Mouse (Mus musculus) forebrain, embryonic 13.5 days (tissue): ENCODE data around the gene Rsrc2. TPM values are rescaled to one million over a fixed set of nuclear protein-coding genes. Genes with fewer than 3 reads are reported as not detected.
"Not testable (repeated sequence)": the region's sequence is repeated elsewhere in the genome, so short reads cannot be mapped to it uniquely, and the experiment has no call there.

ENCODE experiments used
- ATAC-seq: fragments of 200-750 bp; cut with Nextera tagmentation; 2 replicates; pipeline ENCODE4 v1.8.0; 2017
- H3K27ac ChIP-seq: fragments of 300-500 bp; sonication (generic); 2 replicates; pipeline ENCODE4 v1.5.1; 2015; ENCODE audit warnings: inconsistent platforms, mild to moderate bottlenecking, moderate library complexity
- H3K27me3 ChIP-seq: fragments of 300-500 bp; sonication (generic); 2 replicates; pipeline ENCODE4 v1.6.1; 2015; ENCODE audit warnings: mild to moderate bottlenecking, inconsistent platforms
- H3K36me3 ChIP-seq: fragments of 300-500 bp; sonication (generic); 2 replicates; pipeline ENCODE4 v1.6.1; 2015; ENCODE audit warnings: mild to moderate bottlenecking, inconsistent platforms; ENCODE audit not compliant: poor library complexity, severe bottlenecking
- H3K4me1 ChIP-seq: fragments of 300-500 bp; sonication (generic); 2 replicates; pipeline ENCODE4 v1.6.1; 2015; ENCODE audit warnings: inconsistent platforms
- H3K4me2 ChIP-seq: fragments of 300-500 bp; sonication (generic); 2 replicates; pipeline ENCODE4 v1.6.1; 2015; ENCODE audit warnings: inconsistent platforms, mild to moderate bottlenecking, moderate library complexity
- H3K4me3 ChIP-seq: fragments of 300-500 bp; sonication (generic); 2 replicates; pipeline ENCODE4 v1.5.1; 2015; ENCODE audit warnings: mild to moderate bottlenecking, inconsistent platforms
- H3K9ac ChIP-seq: fragments of 300-500 bp; sonication (generic); 2 replicates; pipeline ENCODE4 v1.6.1; 2015; ENCODE audit warnings: mild to moderate bottlenecking, inconsistent platforms
- H3K9me3 ChIP-seq: fragments of 300-500 bp; sonication (generic); replicated peaks from 2 replicates; pipeline ENCODE4 v1.6.1; 2016; ENCODE audit warnings: inconsistent platforms
- WGBS: fragments of 180-500 bp; shearing (Covaris S2); methylation state at CpG from one replicate; pipeline ENCODE4 v1.1.7; 2015; 5-methylcytosine and 5-hydroxymethylcytosine counted together
- polyA plus RNA-seq: library from polyadenylated mRNA; unstranded; fragments of >200 nt; fragmentation: Nextera tagmentation; extraction: Ambion mirVana; gene quantifications from 2 replicates; pipeline ENCODE4 v1.2.1, GENCODE M21; 2015

Rsrc2 gene
- polyA plus RNA-seq: 167 and 172 TPM in 2 replicates

- Histone ChIP-seq H3K4me1 (peaks cover 37% of the 10 kb centered on the region), H3K27ac (peak within 1 kb of the TSS; percentile 98), H3K9ac (peak within 1 kb of the TSS; percentile 77), H3K27me3 (no peaks in the 10 kb centered on the region), H3K36me3 (peaks cover 13% of the 10 kb centered on the region), H3K4me2 (peak within 1 kb of the TSS; percentile 83), H3K9me3 (no peaks in the 10 kb centered on the region), H3K4me3 (peak within 1 kb of the TSS; percentile 74)
- WGBS: under 1% methylated on average over 63 of the region's 63 CpGs
- ATAC-seq: peak; percentile 98
These were observed at the start of gene Rsrc2, which contains the start of gene Kntc1 for GRCm38 (mm10) chr5:123749065-123750064. Gene Rsrc2 (minus strand): TSS chr5:123749414. Gene Kntc1 (plus strand): TSS chr5:123749716.

GRCm38 (mm10) chr5:123793081-123793480 lies 43.9 kb upstream of the Rsrc2 start:
- H3K36me3 ChIP-seq: peaks cover 89% of the 10 kb centered on the region
- ATAC-seq: no peak

DNA sequence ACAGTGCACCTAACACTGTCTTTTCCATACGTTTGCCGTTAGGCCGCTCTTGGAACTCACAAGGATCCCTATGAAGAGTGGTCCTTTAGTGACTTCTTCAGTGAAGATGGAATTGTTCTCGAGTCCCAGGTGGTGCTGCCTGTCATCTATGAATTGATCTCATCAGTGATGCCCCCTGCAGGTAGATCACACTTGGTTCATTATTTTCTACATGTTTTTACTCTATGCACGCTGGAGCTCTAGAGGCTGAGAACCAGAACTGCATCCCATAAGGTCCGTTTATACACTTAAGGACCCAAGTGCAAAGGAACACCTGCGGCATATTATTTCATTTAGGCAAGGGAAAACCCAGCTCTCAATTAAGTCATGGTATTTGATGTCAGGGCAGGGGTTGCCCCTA lies 39.8 kb upstream of the Rsrc2 start:
- H3K4me3 ChIP-seq: no peak overlapping the region
- no peak overlapping the region for H3K9ac ChIP-seq
- no peaks in the 10 kb centered on the region for H3K9me3 ChIP-seq
- peaks cover 88% of the 10 kb centered on the region for H3K36me3 ChIP-seq
- no peak overlapping the region for H3K4me2 ChIP-seq
- H3K4me1 ChIP-seq: no peaks in the 10 kb centered on the region
- 90% methylated on average over 7 of the region's 7 CpGs for WGBS
- no peaks in the 10 kb centered on the region for H3K27me3 ChIP-seq
- H3K27ac ChIP-seq: no peak overlapping the region
- no peak for ATAC-seq

More at GRCm38 (mm10) chr5:123793081-123793480, 43.9 kb upstream of the Rsrc2 start:
- Histone ChIP-seq H3K9me3 (no peaks in the 10 kb centered on the region), H3K27ac (no peak overlapping the region), H3K9ac (no peak overlapping the region), H3K4me2 (no peak overlapping the region), H3K4me3 (no peak overlapping the region), H3K27me3 (no peaks in the 10 kb centered on the region), H3K4me1 (no peaks in the 10 kb centered on the region)
- 77% methylated on average over 2 of the region's 2 CpGs for WGBS

- no peaks in the 10 kb centered on the region for H3K4me1 ChIP-seq
- no peak for ATAC-seq
- no peaks in the 10 kb centered on the region for H3K27me3 ChIP-seq
- peaks cover 93% of the 10 kb centered on the region for H3K36me3 ChIP-seq
- no peak overlapping the region for H3K4me2 ChIP-seq
- H3K9ac ChIP-seq: no peak overlapping the region
- 91% methylated on average over 4 of the region's 4 CpGs for WGBS
- H3K4me3 ChIP-seq: no peak overlapping the region
- no peak overlapping the region for H3K27ac ChIP-seq
- H3K9me3 ChIP-seq: no peaks in the 10 kb centered on the region
These were observed 32.6 kb upstream of the Rsrc2 start for GRCm38 (mm10) chr5:123781864-123782263.

DNA sequence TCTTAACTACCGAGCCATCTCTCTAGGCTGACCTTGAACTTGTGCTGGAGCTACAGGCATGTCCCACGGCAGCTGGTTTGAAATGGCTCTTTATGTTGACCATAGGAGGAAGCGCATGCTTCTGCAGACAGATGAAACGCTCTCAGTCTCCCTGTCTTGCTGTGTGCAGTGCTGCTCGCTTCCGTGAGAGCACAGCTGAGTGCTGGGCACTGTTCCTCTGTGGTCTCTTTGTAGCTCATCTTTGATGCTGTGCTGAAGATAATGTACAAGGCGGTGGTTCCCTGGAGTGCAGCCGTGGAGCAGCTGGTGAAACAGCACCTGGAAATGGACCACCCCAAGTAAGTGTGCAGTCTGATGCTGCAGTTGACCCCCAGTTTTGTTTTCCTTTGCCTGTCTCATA lies 31.5 kb upstream of the Rsrc2 start:
- Histone ChIP-seq H3K4me1 (no peaks in the 10 kb centered on the region), H3K27ac (no peak overlapping the region), H3K36me3 (peaks cover 94% of the 10 kb centered on the region), H3K4me2 (no peak overlapping the region), H3K4me3 (no peak overlapping the region), H3K27me3 (no peaks in the 10 kb centered on the region), H3K9ac (no peak overlapping the region), H3K9me3 (no peaks in the 10 kb centered on the region)
- ATAC-seq: no peak
- 95% methylated on average over 8 of the region's 8 CpGs for WGBS

GRCm38 (mm10) chr5:123773441-123773840 lies 24.2 kb upstream of the Rsrc2 start:
- no peak overlapping the region for H3K27ac ChIP-seq
- WGBS: 95% methylated on average over 9 of the region's 9 CpGs
- ATAC-seq: no peak

DNA sequence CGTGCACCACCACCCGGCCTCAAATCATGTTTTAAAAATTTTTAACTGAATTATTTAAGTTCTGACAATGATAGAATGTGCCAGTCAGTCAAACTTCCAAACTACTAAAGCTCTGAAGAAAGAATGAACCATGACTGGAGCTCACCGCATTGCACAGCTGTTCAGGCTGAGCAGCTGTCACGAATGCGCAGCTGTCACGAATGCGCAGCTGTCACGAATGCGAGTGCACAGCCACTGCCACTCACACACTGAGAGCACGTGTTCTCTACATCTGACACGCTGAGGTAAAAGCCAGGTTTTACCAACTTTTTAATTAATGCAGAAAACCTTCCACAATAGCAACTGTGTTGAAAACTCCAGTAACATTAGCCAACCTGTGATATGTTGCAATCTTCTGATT lies 17.2 kb upstream of the Rsrc2 start:
- H3K9ac ChIP-seq, ATAC-seq, H3K4me3 ChIP-seq, H3K9me3 ChIP-seq, H3K4me1 ChIP-seq, H3K27ac ChIP-seq, H3K4me2 ChIP-seq, H3K27me3 ChIP-seq: not testable (repeated sequence)
- H3K36me3 ChIP-seq: peaks cover 79% of the 10 kb centered on the region
- WGBS: 96% methylated on average over 11 of the region's 11 CpGs

More at GRCm38 (mm10) chr5:123773441-123773840, 24.2 kb upstream of the Rsrc2 start:
- H3K27me3 ChIP-seq: no peaks in the 10 kb centered on the region
- H3K9me3 ChIP-seq: no peaks in the 10 kb centered on the region
- H3K36me3 ChIP-seq: peaks cover 78% of the 10 kb centered on the region
- no peak overlapping the region for H3K9ac ChIP-seq
- no peaks in the 10 kb centered on the region for H3K4me1 ChIP-seq
- no peak overlapping the region for H3K4me2 ChIP-seq
- H3K4me3 ChIP-seq: no peak overlapping the region

- no peak for ATAC-seq
- Histone ChIP-seq H3K4me3 (no peak overlapping the region), H3K27ac (no peak overlapping the region), H3K9ac (no peak overlapping the region), H3K27me3 (no peaks in the 10 kb centered on the region), H3K9me3 (no peaks in the 10 kb centered on the region), H3K4me1 (no peaks in the 10 kb centered on the region), H3K4me2 (no peak overlapping the region), H3K36me3 (peaks cover 78% of the 10 kb centered on the region)
- WGBS: 97% methylated on average over 11 of the region's 11 CpGs
These were observed 16.3 kb upstream of the Rsrc2 start for GRCm38 (mm10) chr5:123765506-123765905.

DNA sequence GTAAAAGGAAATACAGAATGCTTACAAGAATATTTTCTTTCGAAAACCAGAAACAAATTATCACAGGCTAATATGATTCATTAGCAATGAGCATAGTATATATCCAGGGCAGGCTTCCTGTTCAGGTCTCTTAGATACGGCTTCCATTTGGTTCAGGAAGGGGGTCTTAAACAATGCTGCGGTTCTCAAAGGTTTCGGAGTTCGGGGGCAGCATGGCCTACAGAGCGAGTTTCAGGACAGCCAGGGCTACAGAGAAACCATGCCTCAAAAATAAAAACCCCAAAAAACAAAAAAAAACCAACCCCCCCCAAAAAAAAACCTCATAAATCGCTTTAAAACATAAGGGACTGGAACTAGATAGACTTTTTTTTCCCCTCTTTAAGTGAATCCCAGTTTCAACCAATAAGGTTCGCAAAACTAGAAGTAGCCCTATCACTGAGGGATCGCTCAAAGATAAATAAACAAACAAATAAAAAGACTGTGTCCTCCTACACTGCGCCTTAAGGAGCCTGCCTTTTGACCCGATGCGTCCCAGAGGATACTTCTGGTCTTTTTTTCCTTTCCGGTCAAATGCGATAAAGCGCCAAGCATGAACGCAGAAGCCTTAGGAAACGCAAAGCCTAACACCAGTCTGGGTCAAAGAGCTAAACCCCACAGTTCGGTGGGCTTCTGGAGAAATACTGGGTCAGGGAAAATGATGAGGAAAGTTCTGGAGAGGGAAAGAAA lies 712 bp downstream of the Rsrc2 start:
- WGBS: under 1% methylated on average over 18 of the region's 18 CpGs
- no peaks in the 10 kb centered on the region for H3K27me3 ChIP-seq
- H3K27ac ChIP-seq: peak overlapping the region; percentile 98
- H3K4me2 ChIP-seq: peak overlapping the region; percentile 83
- H3K4me1 ChIP-seq: peaks cover 37% of the 10 kb centered on the region
- no peak; the same call in none of the 2 replicates for ATAC-seq
- H3K36me3 ChIP-seq: peaks cover 14% of the 10 kb centered on the region
- no peaks in the 10 kb centered on the region for H3K9me3 ChIP-seq
- H3K4me3 ChIP-seq: peak overlapping the region; percentile 74
- H3K9ac ChIP-seq: peak overlapping the region; percentile 77

DNA sequence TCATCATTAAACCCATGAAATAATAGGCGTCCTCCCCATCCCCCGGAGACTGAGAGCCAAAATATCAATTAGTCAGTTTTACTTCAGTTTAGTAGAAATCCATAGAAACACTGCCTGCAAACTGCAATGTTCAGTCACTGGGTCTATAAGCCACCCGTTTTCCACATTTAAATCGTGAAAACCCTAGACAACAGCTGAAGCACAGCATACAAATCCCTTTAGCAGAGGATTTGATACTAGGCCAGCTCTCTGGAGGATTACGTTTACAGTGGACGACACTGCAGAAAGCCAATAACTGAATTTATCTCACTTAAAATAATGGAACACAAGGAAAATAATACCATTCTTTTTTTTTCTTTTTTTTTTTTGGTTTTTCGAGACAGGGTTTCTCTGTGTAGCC lies 1.6 kb downstream of the Rsrc2 start:
- no peak for ATAC-seq
- Histone ChIP-seq H3K36me3 (peaks cover 22% of the 10 kb centered on the region), H3K27me3 (no peaks in the 10 kb centered on the region), H3K4me3 (peak overlapping the region; percentile 74), H3K27ac (no peak overlapping the region), H3K4me1 (peaks cover 37% of the 10 kb centered on the region), H3K9me3 (no peaks in the 10 kb centered on the region), H3K9ac (peak overlapping the region; percentile 77), H3K4me2 (peak overlapping the region; percentile 83)
- WGBS: 26% methylated on average over 7 of the region's 7 CpGs

DNA sequence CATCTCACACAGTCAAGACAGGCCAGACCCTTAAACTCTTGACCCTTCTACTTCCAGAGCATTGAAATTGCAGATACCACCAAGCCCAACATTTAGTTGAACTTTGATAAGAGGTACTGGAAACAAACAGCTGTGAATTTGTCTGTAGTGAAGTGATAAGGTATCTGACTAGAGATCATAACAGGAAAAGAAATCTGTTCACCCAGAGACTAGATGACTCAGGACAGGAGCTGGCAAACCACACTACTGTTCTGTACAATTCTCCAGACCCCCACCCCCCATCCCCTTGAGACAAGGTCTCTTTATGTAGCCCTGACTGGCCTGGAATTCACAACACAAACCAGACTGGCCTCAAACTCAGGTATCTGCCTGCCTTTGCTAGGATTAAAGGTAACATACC lies 3.0 kb downstream of the Rsrc2 start:
- Histone ChIP-seq H3K9ac (peak overlapping the region; percentile 77), H3K27ac (no peak overlapping the region), H3K4me1 (peaks cover 37% of the 10 kb centered on the region), H3K36me3 (peaks cover 27% of the 10 kb centered on the region), H3K9me3 (no peaks in the 10 kb centered on the region), H3K4me3 (peak overlapping the region; percentile 74), H3K27me3 (no peaks in the 10 kb centered on the region), H3K4me2 (peak overlapping the region; percentile 83)
- no peak for ATAC-seq

DNA sequence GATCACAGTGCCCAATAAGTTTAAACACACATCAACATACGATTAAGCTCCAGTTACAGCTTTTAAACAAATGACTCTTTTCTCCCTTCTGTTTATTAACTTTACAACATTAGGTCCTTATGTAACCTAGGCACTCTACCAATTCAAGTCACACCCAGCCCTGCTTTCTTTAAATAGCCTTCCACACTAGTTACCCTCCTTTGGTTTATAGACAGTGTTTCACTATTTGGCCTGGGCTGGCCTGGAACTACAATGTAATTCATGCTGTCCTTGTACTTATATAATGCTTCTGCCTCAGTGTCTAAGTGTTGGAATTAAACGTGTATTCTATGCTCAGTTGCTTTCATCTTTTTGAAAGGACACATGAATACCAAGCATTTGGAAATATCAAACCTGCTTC lies 4.9 kb downstream of the Rsrc2 start:
- Histone ChIP-seq H3K9ac (no peak overlapping the region), H3K9me3 (no peaks in the 10 kb centered on the region), H3K4me1 (peaks cover 22% of the 10 kb centered on the region), H3K4me3 (no peak overlapping the region), H3K36me3 (peaks cover 41% of the 10 kb centered on the region), H3K4me2 (no peak overlapping the region), H3K27me3 (no peaks in the 10 kb centered on the region), H3K27ac (no peak overlapping the region)
- ATAC-seq: no peak
- 83% methylated on average over 2 of the region's 2 CpGs for WGBS
